Mouse (Mus musculus) ES-E14 (cell line): ENCODE results near the gene Ntf3. TPM values are rescaled to one million over a fixed set of nuclear protein-coding genes. Genes with fewer than 3 reads are reported as not detected.

ENCODE experiments used
- DNase-seq: peaks from one replicate; pipeline ENCODE4 v3.0.0-alpha.2; 2013; ENCODE audit warnings: low read depth, low spot score
- H3K27ac ChIP-seq: 2 replicates; pipeline ENCODE4 v1.5.1; 2012; ENCODE audit warnings: low read depth, mild to moderate bottlenecking, low read length, moderate library complexity, mixed read lengths; ENCODE audit not compliant: poor library complexity, insufficient read depth, severe bottlenecking
- H3K36me3 ChIP-seq: 2 replicates; pipeline ENCODE4 v1.6.1; 2012; ENCODE audit warnings: mild to moderate bottlenecking, low read length, moderate library complexity, mixed read lengths; ENCODE audit not compliant: control insufficient read depth, poor library complexity, insufficient read depth, severe bottlenecking
- H3K4me1 ChIP-seq, 2 experiments: fragments of 150-350 bp in 1 of 2; sonication (generic) in 1 of 2; 2 replicates each; pipeline ENCODE4 v1.6.1; 2012; ENCODE audit warnings: low read length in 2 of 2, mild to moderate bottlenecking in 1 of 2, mixed read lengths in 1 of 2; ENCODE audit not compliant: control insufficient read depth in 2 of 2, insufficient read depth in 2 of 2, poor library complexity in 1 of 2
- H3K4me3 ChIP-seq, 2 experiments: fragments of 150-350 bp in 1 of 2; sonication (generic) in 1 of 2; 2 replicates each; pipeline ENCODE4 v1.5.1; 2012; ENCODE audit warnings: low read length in 2 of 2, low read depth in 1 of 2, mild to moderate bottlenecking in 1 of 2, mixed read lengths in 1 of 2; ENCODE audit not compliant: insufficient read depth in 1 of 2, poor library complexity in 1 of 2, severe bottlenecking in 1 of 2
- H3K9ac ChIP-seq: 2 replicates; pipeline ENCODE4 v1.6.1; 2012; ENCODE audit warnings: low read depth, mild to moderate bottlenecking, low read length, mixed read lengths; ENCODE audit not compliant: poor library complexity, insufficient read depth, severe bottlenecking
- H3K9me3 ChIP-seq: fragments of 150-350 bp; sonication (generic); 2 replicates; pipeline ENCODE4 v1.6.1; 2012; ENCODE audit warnings: low read depth, mild to moderate bottlenecking, low read length; ENCODE audit not compliant: control insufficient read depth, insufficient read depth
- CHD2 ChIP-seq: IDR thresholded peaks from 2 replicates; pipeline ENCODE4 v1.6.1; 2014; ENCODE audit warnings: mild to moderate bottlenecking, low read depth, low read length, inconsistent platforms
- HCFC1 ChIP-seq: IDR thresholded peaks from 2 replicates; pipeline ENCODE4 v1.6.1; 2012; ENCODE audit warnings: low read length, inconsistent platforms, borderline replicate concordance; ENCODE audit not compliant: insufficient read depth
- MAFK ChIP-seq: IDR thresholded peaks from 2 replicates; pipeline ENCODE4 v1.6.1; 2014; ENCODE audit warnings: mild to moderate bottlenecking, low read depth, low read length, inconsistent platforms; ENCODE audit not compliant: insufficient read depth
- ZC3H11A ChIP-seq: IDR thresholded peaks from 2 replicates; pipeline ENCODE4 v1.6.1; 2012; ENCODE audit warnings: low read depth, mild to moderate bottlenecking, inconsistent platforms, low read length, borderline replicate concordance
- ZNF384 ChIP-seq: IDR thresholded peaks from 2 replicates; pipeline ENCODE4 v1.6.1; 2012; ENCODE audit warnings: low read depth, low read length, inconsistent platforms
- in situ Hi-C, 2 experiments: fragments of 600-800 bp; cut with MboI; formaldehyde crosslinking; loops; one replicate each; pipeline ENCODE4 v1.15.1; 2025; ENCODE audit warnings: low sequenced_read_pairs in 2 of 2, inconsistent platforms in 1 of 2; ENCODE audit not compliant: unreplicated experiment in 2 of 2
- total RNA-seq: library from RNA; depleted of rRNA; stranded (reverse); fragments of 300-350 nt; gene quantifications from 2 replicates; pipeline ENCODE4 v1.2.3, GENCODE M21; 2012

Gene Ntf3
- total RNA-seq, 1 experiment: 0.54 TPM

DNA sequence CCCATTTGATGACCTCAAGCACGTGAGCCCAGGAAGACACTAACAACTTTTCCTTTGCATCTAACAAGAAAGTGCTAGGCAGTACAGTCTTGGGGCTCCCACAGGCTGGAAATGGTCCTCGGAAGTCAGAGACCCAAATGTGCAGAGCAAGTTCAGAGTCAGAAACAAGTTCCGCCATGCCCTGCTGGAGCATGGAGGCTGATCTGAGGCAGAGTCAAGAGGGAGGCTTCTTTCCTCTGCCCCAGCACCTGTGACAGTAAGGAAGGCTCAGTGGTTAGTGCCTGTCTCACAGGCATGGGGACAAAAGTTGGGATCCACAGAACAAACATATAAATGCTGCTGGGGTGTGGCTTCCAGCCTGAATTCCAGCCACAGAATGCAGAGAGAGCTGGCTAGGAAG lies 86.2 kb downstream of the Ntf3 start:
- in situ Hi-C loops: no loop called here
- no peak overlapping the region for H3K4me3 ChIP-seq
- no peak for DNase-seq
- H3K9ac ChIP-seq: no peak overlapping the region
- no peaks in the 10 kb centered on the region for H3K36me3 ChIP-seq
- no peaks in the 10 kb centered on the region for H3K4me1 ChIP-seq
- TF ChIP-seq ZC3H11A (no peak), HCFC1 (no peak), CHD2 (no peak), MAFK (no peak), ZNF384 (no peak)
- no peaks in the 10 kb centered on the region for H3K9me3 ChIP-seq
- H3K27ac ChIP-seq: no peak overlapping the region

- Histone ChIP-seq H3K27ac (no peak overlapping the region), H3K9me3 (no peaks in the 10 kb centered on the region), H3K36me3 (no peaks in the 10 kb centered on the region), H3K4me3 (no peak overlapping the region), H3K9ac (no peak overlapping the region), H3K4me1 (no peaks in the 10 kb centered on the region)
- TF ChIP-seq MAFK (no peak), ZNF384 (no peak), ZC3H11A (no peak), HCFC1 (no peak), CHD2 (no peak)
- in situ Hi-C loops: no loop called here
- no peak for DNase-seq
Observed at GRCm38 (mm10) chr6:126057706-126058105, 109.0 kb downstream of the Ntf3 start.

- Histone ChIP-seq H3K4me1 (no peaks in the 10 kb centered on the region), H3K36me3 (no peaks in the 10 kb centered on the region), H3K4me3 (no peak overlapping the region), H3K9me3 (no peaks in the 10 kb centered on the region), H3K9ac (no peak overlapping the region), H3K27ac (no peak overlapping the region)
- in situ Hi-C loops: no loop called here
- TF ChIP-seq MAFK (no peak), CHD2 (no peak), ZNF384 (no peak), ZC3H11A (no peak), HCFC1 (no peak)
- DNase-seq: no peak
Observed at GRCm38 (mm10) chr6:126053136-126053535, 113.6 kb downstream of the Ntf3 start.
